Mouse (Mus musculus): ENCODE results near the gene Ddi2. TPM values are rescaled to one million over a fixed set of nuclear protein-coding genes. Genes with fewer than 3 reads are reported as not detected.
A peak's percentile ranks its signal among the peaks of the same experiment; 100 is the strongest.

Gene Ddi2
- polyA plus RNA-seq, 1 experiment = 30.9 TPM

DNA sequence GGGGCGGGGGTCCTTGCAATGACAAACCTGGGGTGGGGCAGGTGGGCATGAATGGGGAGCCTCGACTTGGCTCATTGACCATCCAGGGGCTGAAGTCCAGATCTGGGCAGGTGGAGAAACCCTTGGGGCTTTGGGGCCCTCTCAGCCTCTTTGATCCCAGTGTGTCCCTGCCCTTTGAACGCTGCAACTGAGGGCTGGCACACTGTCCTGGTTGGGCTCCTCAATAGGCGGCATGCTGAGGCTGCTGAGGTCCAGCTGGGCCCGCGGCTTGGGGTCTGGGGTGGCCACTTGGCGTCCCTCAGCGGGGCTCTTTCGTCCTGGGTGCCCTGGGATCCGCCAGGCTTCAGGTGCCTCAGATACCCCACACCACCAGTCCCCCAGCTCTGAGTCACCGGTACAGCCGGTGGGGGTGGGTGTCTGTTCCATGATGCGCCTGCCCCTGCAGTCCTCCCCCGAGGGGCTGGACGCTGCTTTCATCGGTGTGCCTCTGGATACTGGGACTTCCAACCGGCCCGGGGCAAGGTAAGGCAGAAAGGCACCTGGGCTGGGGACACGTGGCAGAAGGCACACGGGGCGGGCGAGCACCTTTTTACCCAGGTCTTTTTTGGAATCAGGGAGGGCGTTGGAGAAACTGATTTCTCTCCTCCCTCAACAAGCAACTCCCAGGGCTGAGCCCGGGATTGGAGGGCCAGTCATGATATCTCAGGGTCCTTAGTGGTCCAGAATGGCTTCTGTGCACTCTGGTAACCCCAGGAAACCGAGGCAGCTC, 23.5 kb upstream of the Ddi2 start, which contains the start of gene Agmat:
Agmat (plus strand) TSS at position 95 of the 769 bp plus-strand sequence.
- H3K27ac ChIP-seq (ENCODE audit: insufficient read depth, low read length) = no peak within 1 kb of the TSS
- no peak within 1 kb of the TSS for H3K4me3 ChIP-seq (ENCODE audit: insufficient read depth, low read length)
- H3K4me1 ChIP-seq (ENCODE audit: control insufficient read depth, insufficient read depth, low read length) = peaks cover 2% of the 10 kb centered on the region; the same call in 1 of the 2 replicates
- TF ChIP-seq CTCF (IDR thresholded peaks at IDR 0.05; ENCODE audit: borderline replicate concordance, insufficient read depth, low read length) (no peak), POLR2A (IDR thresholded peaks at IDR 0.05; ENCODE audit: low read depth, low read length) (no peak)

DNA sequence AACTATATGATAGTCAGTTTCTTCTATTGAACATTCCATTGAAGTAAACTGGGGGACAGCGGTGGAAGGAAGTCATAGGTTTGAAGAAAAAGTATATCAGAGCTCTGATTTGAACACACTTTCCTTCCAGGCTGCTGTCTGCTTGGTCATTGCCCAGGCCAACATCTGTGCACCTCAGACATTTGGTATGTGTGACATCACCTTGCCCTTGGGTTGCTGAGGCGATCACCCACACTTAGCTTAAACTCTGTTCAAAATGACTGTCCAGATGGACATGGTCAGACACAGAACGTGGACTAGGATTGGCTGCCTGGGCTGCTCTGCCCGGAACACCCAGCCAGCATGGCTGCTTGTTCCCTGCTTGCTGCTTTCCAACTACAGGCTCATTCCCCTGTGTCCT, 19.2 kb upstream of the Ddi2 start:
- H3K4me1 ChIP-seq (ENCODE audit: control insufficient read depth, insufficient read depth, low read length) = peaks cover 2% of the 10 kb centered on the region; the same call in 1 of the 2 replicates
- no peak overlapping the region for H3K4me3 ChIP-seq (ENCODE audit: insufficient read depth, low read length)
- no peak for TF ChIP-seq CTCF (IDR thresholded peaks at IDR 0.05; ENCODE audit: borderline replicate concordance, insufficient read depth, low read length)
- TF ChIP-seq POLR2A (IDR thresholded peaks at IDR 0.05; ENCODE audit: low read depth, low read length) = no peak
- H3K27ac ChIP-seq (ENCODE audit: insufficient read depth, low read length) = no peak overlapping the region

DNA sequence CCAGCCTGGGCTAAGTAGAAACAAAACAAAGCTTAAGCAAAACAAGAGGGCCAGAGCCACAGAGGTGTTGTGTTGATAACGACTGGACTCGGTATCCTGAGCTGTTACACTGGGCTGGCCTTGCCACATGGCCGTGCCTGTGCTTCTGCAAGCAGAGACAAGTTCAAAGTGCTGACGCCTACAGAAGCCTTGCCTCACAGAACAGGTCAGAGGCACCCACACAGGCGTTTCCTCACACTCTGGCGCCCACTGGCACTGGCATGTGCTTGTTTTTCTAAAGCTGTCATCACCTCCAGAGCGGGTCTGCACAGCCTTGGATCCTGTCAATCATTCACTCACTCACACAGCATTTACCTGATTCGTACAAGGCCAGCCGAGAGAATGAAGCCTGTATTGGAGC, 18.6 kb upstream of the Ddi2 start:
- H3K27ac ChIP-seq (ENCODE audit: insufficient read depth, low read length) = no peak overlapping the region

DNA sequence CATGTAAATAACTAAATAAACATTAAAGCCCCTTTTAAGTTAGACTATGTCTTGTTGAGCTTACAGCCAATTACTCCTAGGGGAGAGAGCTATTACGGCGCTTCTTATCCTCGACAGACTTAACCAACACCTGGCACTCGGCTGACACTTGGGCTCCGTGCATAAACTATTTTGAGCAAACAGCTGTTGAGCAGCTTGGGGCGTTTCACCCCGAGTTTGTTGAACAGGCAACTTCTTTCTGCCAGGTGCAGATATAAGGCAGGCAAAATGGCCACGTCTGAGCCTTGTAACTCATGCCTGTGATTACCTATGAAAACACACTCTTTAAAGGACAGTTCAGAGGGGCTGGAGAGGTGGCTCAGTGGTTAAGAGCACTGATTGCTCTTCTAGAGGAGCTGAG, 14.8 kb upstream of the Ddi2 start:
- Histone ChIP-seq H3K27ac (ENCODE audit: insufficient read depth, low read length) (no peak overlapping the region), H3K4me3 (ENCODE audit: insufficient read depth, low read length) (no peak overlapping the region), H3K4me1 (ENCODE audit: control insufficient read depth, insufficient read depth, low read length) (peaks cover 2% of the 10 kb centered on the region; the same call in 1 of the 2 replicates)
- no peak for TF ChIP-seq POLR2A (IDR thresholded peaks at IDR 0.05; ENCODE audit: low read depth, low read length)
- no peak for TF ChIP-seq CTCF (IDR thresholded peaks at IDR 0.05; ENCODE audit: borderline replicate concordance, insufficient read depth, low read length)

More for the DNA sequence above, 18.6 kb upstream of the Ddi2 start:
- Histone ChIP-seq H3K4me3 (ENCODE audit: insufficient read depth, low read length) (no peak overlapping the region), H3K4me1 (ENCODE audit: control insufficient read depth, insufficient read depth, low read length) (peaks cover 2% of the 10 kb centered on the region; the same call in 1 of the 2 replicates)
- no peak for TF ChIP-seq CTCF (IDR thresholded peaks at IDR 0.05; ENCODE audit: borderline replicate concordance, insufficient read depth, low read length)
- no peak for TF ChIP-seq POLR2A (IDR thresholded peaks at IDR 0.05; ENCODE audit: low read depth, low read length)

DNA sequence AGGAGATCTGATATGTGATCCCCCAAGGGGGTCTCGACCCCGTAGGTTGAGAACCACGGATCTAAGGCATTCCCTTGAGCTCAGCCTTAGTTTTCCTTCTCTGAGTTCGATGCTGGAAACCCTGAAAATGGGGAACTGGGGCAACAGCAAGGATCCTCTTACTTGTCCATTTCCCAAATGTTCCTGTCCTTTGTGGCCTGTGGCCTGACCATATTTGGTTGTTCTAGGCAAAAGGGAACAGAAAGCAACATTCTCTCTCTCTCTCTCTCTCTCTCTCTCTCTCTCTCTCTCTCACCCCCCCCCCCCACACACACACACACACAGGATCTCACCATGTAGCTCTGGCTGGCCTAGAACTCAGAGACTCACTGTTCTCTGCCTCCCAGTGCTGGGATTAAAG, 13.6 kb upstream of the Ddi2 start:
- H3K27ac ChIP-seq (ENCODE audit: insufficient read depth, low read length) = no peak overlapping the region
- H3K4me1 ChIP-seq (ENCODE audit: control insufficient read depth, insufficient read depth, low read length) = no peaks in the 10 kb centered on the region
- no peak overlapping the region for H3K4me3 ChIP-seq (ENCODE audit: insufficient read depth, low read length)
- TF ChIP-seq CTCF (IDR thresholded peaks at IDR 0.05; ENCODE audit: borderline replicate concordance, insufficient read depth, low read length) (no peak), POLR2A (IDR thresholded peaks at IDR 0.05; ENCODE audit: low read depth, low read length) (no peak)

DNA sequence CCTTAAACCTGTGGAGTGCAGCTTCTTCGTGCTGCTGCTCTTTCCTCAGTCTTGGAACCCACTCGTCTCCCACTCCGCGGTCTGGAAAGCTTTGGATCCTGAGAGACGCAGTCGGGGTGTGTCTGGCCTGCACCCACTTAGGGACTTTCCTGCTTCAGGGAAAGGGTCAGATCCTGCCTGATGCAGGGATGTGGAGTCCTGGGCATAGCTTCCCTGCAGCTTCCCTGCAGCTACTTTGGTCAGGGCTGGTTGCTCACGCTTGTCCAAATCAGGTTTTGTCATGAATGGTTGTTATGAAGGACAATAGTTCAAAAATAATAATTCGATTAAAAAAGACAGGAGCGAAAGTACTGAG, 12.0 kb upstream of the Ddi2 start:
- Histone ChIP-seq H3K27ac (ENCODE audit: insufficient read depth, low read length) (no peak overlapping the region), H3K4me3 (ENCODE audit: insufficient read depth, low read length) (peak overlapping the region; percentile 6; the same call in 1 of the 2 replicates)
- no peak for TF ChIP-seq CTCF (IDR thresholded peaks at IDR 0.05; ENCODE audit: borderline replicate concordance, insufficient read depth, low read length)
- no peak for TF ChIP-seq POLR2A (IDR thresholded peaks at IDR 0.05; ENCODE audit: low read depth, low read length)

DNA sequence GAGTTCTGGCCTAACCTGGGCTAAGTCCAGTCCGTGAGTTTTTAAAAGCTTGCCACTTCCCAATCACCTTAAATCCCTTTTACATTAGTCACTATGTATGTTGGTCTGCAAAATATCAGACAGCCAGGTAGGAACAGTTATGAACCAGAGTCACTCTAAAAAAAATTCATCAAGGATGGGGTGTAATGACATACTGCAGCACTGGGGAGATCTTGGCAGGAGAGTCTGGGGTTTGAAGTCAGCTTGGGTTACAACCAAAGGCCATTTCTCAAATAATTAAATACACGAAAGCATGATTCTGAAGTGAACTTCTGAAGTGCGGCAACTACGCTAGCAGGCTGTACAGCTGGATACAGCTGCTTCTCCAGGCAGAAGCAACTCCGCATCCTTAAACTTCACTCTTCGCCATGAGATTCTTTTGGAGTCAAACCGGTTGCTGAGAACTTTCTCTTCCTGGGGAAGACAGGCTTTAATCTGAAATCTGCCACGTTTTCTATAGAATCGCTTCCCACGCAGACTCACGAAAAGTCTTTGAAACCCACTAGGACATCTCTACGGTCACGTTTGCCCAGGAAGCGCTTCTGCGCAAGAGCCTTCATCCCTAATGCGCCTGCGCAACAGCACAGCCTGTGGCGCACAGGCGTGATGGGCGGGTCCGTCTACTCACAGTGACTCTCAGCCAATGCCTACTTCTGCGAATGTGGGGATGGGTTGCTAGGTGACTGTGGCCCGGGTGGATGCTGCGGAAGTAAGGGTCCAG, 11.4 kb upstream of the Ddi2 start:
- TF ChIP-seq POLR2A (IDR thresholded peaks at IDR 0.05; ENCODE audit: low read depth, low read length) = peak; percentile 96
- no peak for TF ChIP-seq CTCF (IDR thresholded peaks at IDR 0.05; ENCODE audit: borderline replicate concordance, insufficient read depth, low read length)
- Histone ChIP-seq H3K4me1 (ENCODE audit: control insufficient read depth, insufficient read depth, low read length) (no peaks in the 10 kb centered on the region), H3K4me3 (ENCODE audit: insufficient read depth, low read length) (peak overlapping the region; percentile 36; the same call in 1 of the 2 replicates), H3K27ac (ENCODE audit: insufficient read depth, low read length) (peak overlapping the region; percentile 29)

More for the DNA sequence above, 12.0 kb upstream of the Ddi2 start:
- H3K4me1 ChIP-seq (ENCODE audit: control insufficient read depth, insufficient read depth, low read length) = no peaks in the 10 kb centered on the region

DNA sequence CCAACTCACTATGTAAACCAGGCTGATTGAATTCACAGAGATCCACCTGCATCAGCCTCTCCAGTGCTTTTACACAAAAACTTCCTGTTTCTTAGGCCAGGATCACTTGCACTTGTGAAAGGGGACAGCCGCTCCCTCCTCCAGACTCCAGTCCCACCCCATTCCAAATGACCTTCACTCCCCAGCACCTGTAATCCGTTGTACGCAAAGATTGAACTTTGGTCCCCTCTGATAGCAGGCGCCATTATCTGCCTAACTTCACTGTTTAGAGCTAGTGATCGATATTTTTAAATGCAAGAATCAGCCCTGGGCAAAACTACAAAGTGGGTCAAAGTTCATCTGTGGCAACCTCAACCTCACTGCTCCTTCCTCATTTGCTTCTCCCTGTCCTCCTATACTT, 8.5 kb upstream of the Ddi2 start:
- H3K4me1 ChIP-seq (ENCODE audit: control insufficient read depth, insufficient read depth, low read length) = no peaks in the 10 kb centered on the region
- H3K4me3 ChIP-seq (ENCODE audit: insufficient read depth, low read length) = no peak overlapping the region
- H3K27ac ChIP-seq (ENCODE audit: insufficient read depth, low read length) = no peak overlapping the region
- TF ChIP-seq POLR2A (IDR thresholded peaks at IDR 0.05; ENCODE audit: low read depth, low read length) = no peak
- no peak for TF ChIP-seq CTCF (IDR thresholded peaks at IDR 0.05; ENCODE audit: borderline replicate concordance, insufficient read depth, low read length)

DNA sequence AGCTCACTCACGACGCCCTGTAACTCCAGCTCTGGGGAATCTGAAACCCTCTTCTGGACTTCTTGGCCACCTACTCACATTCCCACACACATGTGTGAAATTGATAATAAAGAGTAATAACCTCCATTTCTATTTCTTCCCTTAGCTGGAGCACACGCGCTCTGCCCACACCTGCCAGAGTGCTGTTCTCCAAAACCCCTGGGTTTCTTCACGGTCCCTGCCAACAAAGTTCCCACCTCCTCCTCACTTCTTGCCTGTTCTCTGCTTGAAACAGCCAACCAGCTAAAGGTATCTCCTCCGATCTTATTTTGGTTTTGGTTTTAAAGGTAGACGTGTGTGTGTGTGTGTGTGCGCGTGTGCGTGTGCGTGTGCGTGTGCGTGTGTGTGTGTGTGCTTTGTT, 7.2 kb upstream of the Ddi2 start:
- Histone ChIP-seq H3K4me3 (ENCODE audit: insufficient read depth, low read length) (no peak overlapping the region), H3K27ac (ENCODE audit: insufficient read depth, low read length) (no peak overlapping the region), H3K4me1 (ENCODE audit: control insufficient read depth, insufficient read depth, low read length) (no peaks in the 10 kb centered on the region)
- TF ChIP-seq POLR2A (IDR thresholded peaks at IDR 0.05; ENCODE audit: low read depth, low read length) (no peak), CTCF (IDR thresholded peaks at IDR 0.05; ENCODE audit: borderline replicate concordance, insufficient read depth, low read length) (no peak)

DNA sequence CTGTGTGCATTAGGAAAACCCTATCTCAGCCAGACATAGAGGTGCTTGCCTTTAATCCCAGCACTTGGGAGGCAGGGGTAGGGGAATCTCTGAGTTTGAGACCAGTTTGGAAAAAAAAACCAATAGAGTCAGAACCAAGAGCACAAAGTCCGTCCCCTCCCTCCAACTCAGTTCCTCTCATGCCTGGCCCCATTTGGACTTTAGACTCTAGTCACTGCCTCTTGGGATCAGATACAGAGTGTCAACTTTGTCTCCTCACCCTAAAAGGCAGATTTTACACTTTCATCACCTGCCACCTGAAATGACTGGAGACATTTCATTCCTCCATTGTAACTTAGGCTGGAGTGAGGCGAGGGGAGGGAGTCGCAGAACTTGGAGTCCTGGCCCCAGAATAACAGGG, 6.0 kb upstream of the Ddi2 start:
- no peak for TF ChIP-seq POLR2A (IDR thresholded peaks at IDR 0.05; ENCODE audit: low read depth, low read length)
- no peak for TF ChIP-seq CTCF (IDR thresholded peaks at IDR 0.05; ENCODE audit: borderline replicate concordance, insufficient read depth, low read length)
- H3K4me1 ChIP-seq (ENCODE audit: control insufficient read depth, insufficient read depth, low read length) = no peaks in the 10 kb centered on the region
- H3K27ac ChIP-seq (ENCODE audit: insufficient read depth, low read length) = no peak overlapping the region
- H3K4me3 ChIP-seq (ENCODE audit: insufficient read depth, low read length) = no peak overlapping the region

Data from embryonic fibroblast, embryonic 13.5 days (primary cell).